Mouse (Mus musculus) CH12.LX (cell line): ENCODE results near the gene D11Wsu47e. TPM values are rescaled to one million over a fixed set of nuclear protein-coding genes. Genes with fewer than 3 reads are reported as not detected.

ENCODE experiments used
- DNase-seq: peaks from one replicate; pipeline ENCODE4 v3.0.0-alpha.2; 2013; ENCODE audit errors: extremely low read depth
- H3K27ac ChIP-seq: 2 replicates; pipeline ENCODE4 v1.5.1; 2012; ENCODE audit warnings: low read depth, mild to moderate bottlenecking, control low read depth, moderate library complexity; ENCODE audit not compliant: insufficient read depth
- H3K27me3 ChIP-seq: replicated peaks from 2 replicates; pipeline ENCODE3; 2012; ENCODE audit warnings: inconsistent platforms
- H3K36me3 ChIP-seq, 2 experiments: replicated peaks in 1 of 2; 2 replicates each; pipeline versions ENCODE3 to v1.6.1; 2012; ENCODE audit warnings: inconsistent platforms in 1 of 2, low read length in 1 of 2, mild to moderate bottlenecking in 1 of 2, mixed read lengths in 1 of 2, moderate library complexity in 1 of 2; ENCODE audit not compliant: control insufficient read depth in 1 of 2, insufficient read depth in 1 of 2
- H3K4me1 ChIP-seq, 2 experiments: 2 replicates each; pipeline ENCODE4 v1.6.1; 2012; ENCODE audit warnings: inconsistent platforms in 1 of 2, moderate library complexity in 1 of 2; ENCODE audit not compliant: insufficient read depth in 2 of 2, control insufficient read depth in 1 of 2
- H3K4me2 ChIP-seq: 2 replicates; pipeline ENCODE4 v1.6.1; 2012; ENCODE audit warnings: low read depth, mild to moderate bottlenecking, control low read depth; ENCODE audit not compliant: poor library complexity, insufficient read depth, severe bottlenecking
- H3K4me3 ChIP-seq, 3 experiments: fragments of 150-350 bp in 1 of 3; sonication (generic) in 1 of 3; replicated peaks in 1 of 3; 2 replicates each; pipeline versions ENCODE3 to v1.5.1; 2011 to 2012; ENCODE audit warnings: low read depth in 2 of 3, low read length in 2 of 3, mild to moderate bottlenecking in 2 of 3, moderate library complexity in 2 of 3, control low read depth in 1 of 3, improper control_type of control experiment in 1 of 3, inconsistent platforms in 1 of 3, mixed read lengths in 1 of 3; ENCODE audit not compliant: poor library complexity in 1 of 3
- H3K79me2 ChIP-seq: replicated peaks from 2 replicates; pipeline ENCODE4 v1.6.1; 2012; ENCODE audit warnings: mild to moderate bottlenecking, moderate library complexity; ENCODE audit not compliant: control insufficient read depth, poor library complexity, insufficient read depth, severe bottlenecking; ENCODE audit errors: extremely low read depth
- H3K9ac ChIP-seq: 2 replicates; pipeline ENCODE4 v1.6.1; 2012; ENCODE audit warnings: low read depth, mild to moderate bottlenecking, control low read depth, moderate library complexity; ENCODE audit not compliant: insufficient read depth
- H3K9me3 ChIP-seq: replicated peaks from 2 replicates; pipeline ENCODE3; 2012; ENCODE audit warnings: low read length, inconsistent platforms, mixed read lengths
- CHD1 ChIP-seq: IDR thresholded peaks from 2 replicates; pipeline ENCODE4 v1.6.1; 2012; ENCODE audit warnings: low read depth, low read length, improper control_type of control experiment, inconsistent platforms
- E2F4 ChIP-seq: IDR thresholded peaks from 2 replicates; pipeline ENCODE4 v1.6.1; 2011; ENCODE audit warnings: low read depth, low read length, improper control_type of control experiment; ENCODE audit not compliant: insufficient replicate concordance
- ELF1 ChIP-seq: IDR thresholded peaks from 2 replicates; pipeline ENCODE4 v1.6.1; 2014; ENCODE audit warnings: low read depth, mild to moderate bottlenecking, inconsistent platforms, low read length, improper control_type of control experiment
- EP300 ChIP-seq: IDR thresholded peaks from 2 replicates; pipeline ENCODE4 v1.6.1; 2011; ENCODE audit warnings: low read length, improper control_type of control experiment
- GABPA ChIP-seq: IDR thresholded peaks from 2 replicates; pipeline ENCODE4 v1.6.1; 2012; ENCODE audit warnings: low read depth, low read length, improper control_type of control experiment, inconsistent platforms; ENCODE audit not compliant: insufficient replicate concordance
- HCFC1 ChIP-seq: IDR thresholded peaks from 2 replicates; pipeline ENCODE4 v1.6.1; 2012; ENCODE audit warnings: low read depth, mild to moderate bottlenecking, inconsistent platforms, low read length, improper control_type of control experiment
- JUN ChIP-seq: IDR thresholded peaks from 2 replicates; pipeline ENCODE4 v1.6.1; 2011; ENCODE audit warnings: low read depth, mild to moderate bottlenecking, low read length, improper control_type of control experiment, moderate library complexity; ENCODE audit not compliant: insufficient read depth
- JUND ChIP-seq: conservative IDR thresholded peaks from 2 replicates; pipeline ENCODE4 v1.6.1; 2011; ENCODE audit warnings: low read depth, low read length, improper control_type of control experiment
- KAT2A ChIP-seq: IDR thresholded peaks from 2 replicates; pipeline ENCODE4 v1.6.1; 2012; ENCODE audit warnings: low read length, improper control_type of control experiment, inconsistent platforms; ENCODE audit not compliant: insufficient replicate concordance
- MAFK ChIP-seq: IDR thresholded peaks from 2 replicates; pipeline ENCODE4 v1.6.1; 2011; ENCODE audit warnings: low read length, improper control_type of control experiment; ENCODE audit not compliant: insufficient replicate concordance
- MAZ ChIP-seq: IDR thresholded peaks from 2 replicates; pipeline ENCODE4 v1.6.1; 2012; ENCODE audit warnings: low read depth, mild to moderate bottlenecking, inconsistent platforms, low read length, improper control_type of control experiment, moderate library complexity
- MEF2A ChIP-seq: IDR thresholded peaks from 2 replicates; pipeline ENCODE4 v1.6.1; 2014; ENCODE audit warnings: low read depth, mild to moderate bottlenecking, inconsistent platforms, low read length, improper control_type of control experiment, borderline replicate concordance
- MYC ChIP-seq: IDR thresholded peaks from 2 replicates; pipeline ENCODE4 v1.6.1; 2011; ENCODE audit warnings: low read depth, mild to moderate bottlenecking, improper control_type of control experiment, low read length
- PAX5 ChIP-seq: IDR thresholded peaks from 2 replicates; pipeline ENCODE4 v1.6.1; 2012; ENCODE audit warnings: low read length, inconsistent platforms, mixed read lengths
- POLR2A ChIP-seq: IDR thresholded peaks from 2 replicates; pipeline ENCODE4 v1.6.1; 2011; ENCODE audit warnings: low read depth, mild to moderate bottlenecking, improper control_type of control experiment, low read length
- POLR2AphosphoS2 ChIP-seq: IDR thresholded peaks from 2 replicates; pipeline ENCODE4 v1.6.1; 2011; ENCODE audit warnings: low read depth, low read length, improper control_type of control experiment
- SIN3A ChIP-seq: IDR thresholded peaks from 2 replicates; pipeline ENCODE4 v1.6.1; 2012; ENCODE audit warnings: low read length, improper control_type of control experiment, inconsistent platforms
- UBTF ChIP-seq: IDR thresholded peaks from 2 replicates; pipeline ENCODE4 v1.6.1; 2012; ENCODE audit warnings: low read depth, mild to moderate bottlenecking, inconsistent platforms, low read length, improper control_type of control experiment, moderate library complexity
- ZKSCAN1 ChIP-seq: IDR thresholded peaks from 2 replicates; pipeline ENCODE4 v1.6.1; 2012; ENCODE audit warnings: low read depth, inconsistent platforms, low read length, improper control_type of control experiment, borderline replicate concordance
- ZMIZ1 ChIP-seq: IDR thresholded peaks from 2 replicates; pipeline ENCODE4 v1.6.1; 2012; ENCODE audit warnings: low read depth, mild to moderate bottlenecking, inconsistent platforms, low read length, improper control_type of control experiment
- ZNF384 ChIP-seq: IDR thresholded peaks from 2 replicates; pipeline ENCODE4 v1.6.1; 2012; ENCODE audit warnings: low read depth, low read length, improper control_type of control experiment, inconsistent platforms
- dilution Hi-C: fragments of 300-500 bp; cut with MboI; formaldehyde crosslinking; loops from 2 replicates; pipeline ENCODE4 v1.14.3; 2020; ENCODE audit warnings: low sequenced_read_pairs; ENCODE audit not compliant: extremely low pct_unique_long_range_greater_than_20kb, extremely low pct_ligation_motif_present
- in situ Hi-C: fragments of 300-500 bp; cut with MboI; formaldehyde crosslinking; loops from 3 replicates; pipeline ENCODE4 v1.14.3; 2019; ENCODE audit warnings: low sequenced_read_pairs, low pct_ligation_motif_present, low pct_unique_long_range_greater_than_20kb, mixed read lengths
- polyA plus RNA-seq: library from polyadenylated mRNA; unstranded; fragments of >175 nt; gene quantifications from 2 replicates; pipeline ENCODE4 v1.2.1, GENCODE M21; 2012; ENCODE audit warnings: low read depth; ENCODE audit not compliant: insufficient read length
- total RNA-seq, 2 experiments: library from RNA; depleted of rRNA; stranded (reverse); fragments of 300-350 nt in 1 of 2; fragments of >200 nt in 1 of 2; gene quantifications; 2 replicates each; pipeline ENCODE4 v1.2.3; 2012 to 2014

D11Wsu47e gene
- total and polyA plus RNA-seq, 3 experiments = 25.1 to 29.6 (median 26.2) TPM

DNA sequence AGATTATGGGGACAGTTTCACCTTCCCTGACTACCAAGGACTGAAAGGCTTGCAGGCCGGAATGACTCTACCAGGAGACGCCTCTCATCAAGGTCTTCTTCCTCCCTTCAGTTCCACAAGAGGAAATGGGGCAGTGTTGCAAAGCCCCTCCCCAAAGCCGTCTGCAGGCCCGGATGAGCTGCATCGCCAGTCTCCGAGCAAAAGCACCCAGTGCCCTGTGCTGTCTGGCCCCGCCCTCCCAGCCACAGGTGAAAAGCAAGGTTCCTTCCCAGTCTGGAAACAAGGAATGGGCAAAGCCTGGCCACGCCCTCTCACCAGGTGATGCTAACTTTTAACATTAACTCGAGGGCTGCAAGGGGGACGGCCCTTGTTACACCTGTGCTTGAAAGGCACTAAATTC, 17.6 kb upstream of the D11Wsu47e start:
- peaks cover 64 to 85% of the 10 kb centered on the region in 2 experiments for H3K36me3 ChIP-seq
- TF ChIP-seq GABPA = no peak
- no peak for TF ChIP-seq MEF2A
- no peak for TF ChIP-seq EP300
- no peak overlapping the region for H3K4me2 ChIP-seq
- no peak overlapping the region for H3K9ac ChIP-seq
- in situ Hi-C loops = no loop called here
- H3K9me3 ChIP-seq = no peaks in the 10 kb centered on the region
- no peak overlapping the region for H3K27ac ChIP-seq
- DNase-seq = no peak
- peaks cover 0 to 28% of the 10 kb centered on the region in 2 experiments; a peak in 2 of 4 replicates for H3K4me1 ChIP-seq
- H3K4me3 ChIP-seq = no peak overlapping the region
- H3K79me2 ChIP-seq = peaks cover 17% of the 10 kb centered on the region
- H3K27me3 ChIP-seq = no peaks in the 10 kb centered on the region
- dilution Hi-C loops = no loop called here

DNA sequence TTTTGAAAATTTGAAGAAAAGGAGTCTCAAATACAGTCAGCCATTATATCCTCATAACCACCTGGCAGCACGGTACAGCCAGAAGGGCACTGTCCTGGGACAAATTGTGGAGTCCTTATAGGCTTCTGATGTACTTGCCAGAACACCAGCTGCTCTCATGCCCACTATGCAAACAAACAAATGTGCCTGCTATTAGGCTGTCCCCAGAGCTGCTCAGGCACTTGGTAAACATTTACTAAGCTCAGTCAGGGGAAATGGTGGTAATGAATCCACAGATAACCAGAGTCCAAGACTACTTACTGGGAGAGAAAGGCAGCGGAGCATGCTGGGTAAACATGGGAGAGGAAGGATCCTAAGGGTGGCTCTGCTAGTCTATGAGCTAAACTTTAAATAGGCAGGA, 17.1 kb upstream of the D11Wsu47e start:
- H3K27me3 ChIP-seq = no peaks in the 10 kb centered on the region
- H3K9ac ChIP-seq = no peak overlapping the region
- in situ Hi-C loops = no loop called here
- peaks cover 61 to 84% of the 10 kb centered on the region in 2 experiments for H3K36me3 ChIP-seq
- peaks cover 20% of the 10 kb centered on the region for H3K79me2 ChIP-seq
- H3K4me1 ChIP-seq = peaks cover 0 to 28% of the 10 kb centered on the region in 2 experiments; a peak in 2 of 4 replicates
- DNase-seq = no peak
- no peak overlapping the region for H3K4me2 ChIP-seq
- H3K4me3 ChIP-seq = no peak overlapping the region
- dilution Hi-C loops = no loop called here
- TF ChIP-seq KAT2A (no peak), POLR2AphosphoS2 (peak; percentile 26; the same call in 1 of the 2 replicates)
- no peaks in the 10 kb centered on the region for H3K9me3 ChIP-seq
- H3K27ac ChIP-seq = no peak overlapping the region

GRCm38 (mm10) chr11:113667704-113668103, 16.5 kb upstream of the D11Wsu47e start:
- TF ChIP-seq JUN = no peak
- TF ChIP-seq POLR2AphosphoS2 = no peak
- TF ChIP-seq MAFK = no peak
- no peak for TF ChIP-seq POLR2A
- no peak for TF ChIP-seq ZMIZ1
- no peak for TF ChIP-seq ZKSCAN1
- TF ChIP-seq CHD1 = no peak
- TF ChIP-seq HCFC1 = no peak
- no peak for TF ChIP-seq JUND
- TF ChIP-seq ZNF384 = no peak
- TF ChIP-seq E2F4 = no peak
- no peak for TF ChIP-seq MYC
- no peak for TF ChIP-seq UBTF
- no peak for TF ChIP-seq SIN3A
- no peak for TF ChIP-seq MAZ
- no peak for TF ChIP-seq MEF2A
- TF ChIP-seq PAX5 = no peak
- TF ChIP-seq ELF1 = no peak
- Histone ChIP-seq H3K4me1 (peaks cover 0 to 28% of the 10 kb centered on the region in 2 experiments; a peak in 2 of 4 replicates), H3K9me3 (no peaks in the 10 kb centered on the region)

More at GRCm38 (mm10) chr11:113667704-113668103, 16.5 kb upstream of the D11Wsu47e start:
- dilution Hi-C loops (no loop called here), in situ Hi-C loops (no loop called here)
- Histone ChIP-seq H3K9ac (no peak overlapping the region), H3K4me3 (no peak overlapping the region), H3K36me3 (peaks cover 59 to 85% of the 10 kb centered on the region in 2 experiments), H3K27ac (no peak overlapping the region), H3K79me2 (peaks cover 26% of the 10 kb centered on the region), H3K4me2 (no peak overlapping the region), H3K27me3 (no peaks in the 10 kb centered on the region)
- DNase-seq = no peak
